Comparison of ENCODE assay signal across 8 mouse cellular contexts in genomic region chr11:109244635-109245360, GRCm38 (mm10). TPM values are rescaled to one million over a fixed set of nuclear protein-coding genes. Genes with fewer than 3 reads are reported as not detected.
A peak's percentile ranks its signal among the peaks of the same experiment; 100 is the strongest.
DNase-seq lines count a peak whose midpoint lies in the region; ATAC-seq lines count a peak whose summit lies in the region.

No protein-coding gene starts in this region.

- no peak overlapping the region for H3K9ac ChIP-seq in forebrain, embryonic 14.5 days (ENCODE audit: low read length)
- H3K9ac ChIP-seq in intestine, embryonic 14.5 days (ENCODE audit: low read length): no peak overlapping the region
- H3K9ac ChIP-seq in midbrain, embryonic 13.5 days (replicated peaks): no peak overlapping the region
- H3K9ac ChIP-seq in stomach, embryonic 16.5 days (ENCODE audit: low read length): no peak overlapping the region

- H3K27ac ChIP-seq in forebrain, embryonic 14.5 days (ENCODE audit: low read depth, low read length): no peak overlapping the region
- H3K27ac ChIP-seq in intestine, embryonic 14.5 days (ENCODE audit: low read depth): no peak overlapping the region
- H3K27ac ChIP-seq in midbrain, embryonic 13.5 days: no peak overlapping the region
- no peak overlapping the region for H3K27ac ChIP-seq in stomach, embryonic 16.5 days (ENCODE audit: low read length)

- DNase-seq in urinary bladder, postnatal 14 days (ENCODE audit: low spot score): peak; percentile 26
- no peak for DNase-seq in urinary bladder, postnatal 10 days (ENCODE audit: low spot score)
- DNase-seq in cerebellum, adult 11 months: peak; percentile 34
- DNase-seq in forebrain, embryonic 14.5 days (ENCODE audit: low spot score): peak; percentile 91
- DNase-seq in intestine, embryonic 14.5 days (ENCODE audit: low spot score): peak; percentile 75
- DNase-seq in left cerebral cortex, postnatal 4 days: peak; percentile 31

- no peaks in the 10 kb centered on the region for H3K4me1 ChIP-seq in forebrain, embryonic 14.5 days (ENCODE audit: control insufficient read depth, insufficient read depth, low read length)
- no peaks in the 10 kb centered on the region for H3K4me1 ChIP-seq in intestine, embryonic 14.5 days (replicated peaks; ENCODE audit: control insufficient read depth, insufficient read depth, low read length)
- no peaks in the 10 kb centered on the region for H3K4me1 ChIP-seq in midbrain, embryonic 13.5 days (replicated peaks)
- H3K4me1 ChIP-seq in stomach, embryonic 16.5 days (ENCODE audit: control insufficient read depth, insufficient read depth, low read length): 0 out of 2 replicates have a peak, but pooled peaks cover 3% of the 10 kb centered on the region

- H3K9me3 ChIP-seq in forebrain, embryonic 14.5 days (replicated peaks; ENCODE audit: control insufficient read depth, low read length): no peaks in the 10 kb centered on the region
- no peaks in the 10 kb centered on the region; the same call in 1 of the 2 replicates for H3K9me3 ChIP-seq in intestine, embryonic 14.5 days (ENCODE audit: control insufficient read depth, low read length)
- H3K9me3 ChIP-seq in midbrain, embryonic 13.5 days: no peaks in the 10 kb centered on the region
- H3K9me3 ChIP-seq in stomach, embryonic 16.5 days (replicated peaks; ENCODE audit: control insufficient read depth, low read length): no peaks in the 10 kb centered on the region

- no peaks in the 10 kb centered on the region for H3K36me3 ChIP-seq in forebrain, embryonic 14.5 days (ENCODE audit: control insufficient read depth, insufficient read depth, low read length)
- H3K36me3 ChIP-seq in intestine, embryonic 14.5 days (ENCODE audit: control insufficient read depth, insufficient read depth, low read length): no peaks in the 10 kb centered on the region
- H3K36me3 ChIP-seq in midbrain, embryonic 13.5 days: no peaks in the 10 kb centered on the region
- H3K36me3 ChIP-seq in stomach, embryonic 16.5 days (ENCODE audit: control insufficient read depth, insufficient read depth, low read length): no peaks in the 10 kb centered on the region

- intact Hi-C loops in left cerebral cortex, postnatal 4 days (cut with DNase I): loop anchor here (5.0 to 10.0 kb wide), 2 partner anchors 53 to 340 kb away; partner anchors contain the start of gene Rgs9

- no peak overlapping the region for H3K4me3 ChIP-seq in forebrain, embryonic 14.5 days (ENCODE audit: low read depth, low read length)
- no peak overlapping the region for H3K4me3 ChIP-seq in intestine, embryonic 14.5 days (ENCODE audit: low read depth, low read length)
- no peak overlapping the region for H3K4me3 ChIP-seq in midbrain, embryonic 13.5 days (replicated peaks)
- no peak overlapping the region for H3K4me3 ChIP-seq in stomach, embryonic 16.5 days (replicated peaks; ENCODE audit: low read length)

- peak overlapping the region; percentile 21 for H3K4me2 ChIP-seq in forebrain, embryonic 14.5 days (ENCODE audit: low read length)
- H3K4me2 ChIP-seq in intestine, embryonic 14.5 days (ENCODE audit: low read length): peak overlapping the region; percentile 37
- peak overlapping the region; percentile 28; the same call in 1 of the 2 replicates for H3K4me2 ChIP-seq in midbrain, embryonic 13.5 days (replicated peaks)
- peak overlapping the region; percentile 11; the same call in 1 of the 2 replicates for H3K4me2 ChIP-seq in stomach, embryonic 16.5 days (ENCODE audit: low read depth, low read length)

- peak; percentile 84 for ATAC-seq in forebrain, embryonic 14.5 days
- ATAC-seq in intestine, embryonic 14.5 days (replicated peaks; ENCODE audit: low FRiP score, low TSS enrichment, low read depth): peak; percentile 54
- ATAC-seq in midbrain, embryonic 13.5 days: peak; percentile 79
- peak; percentile 76 for ATAC-seq in stomach, embryonic 16.5 days (ENCODE audit: insufficient read depth, low FRiP score)

- 31% methylated on average over 23 of the region's 23 CpGs for WGBS in forebrain, embryonic 14.5 days
- WGBS in intestine, embryonic 14.5 days: 23% methylated on average over 23 of the region's 23 CpGs
- WGBS in midbrain, embryonic 13.5 days: 26% methylated on average over 23 of the region's 23 CpGs
- 22% methylated on average over 23 of the region's 23 CpGs for WGBS in stomach, embryonic 16.5 days

- 0 out of 2 replicates have a peak, but pooled peaks cover 5% of the 10 kb centered on the region for H3K27me3 ChIP-seq in forebrain, embryonic 14.5 days (replicated peaks; ENCODE audit: control insufficient read depth, insufficient read depth, low read length)
- no peaks in the 10 kb centered on the region for H3K27me3 ChIP-seq in intestine, embryonic 14.5 days (replicated peaks; ENCODE audit: control insufficient read depth, insufficient read depth, low read length)
- H3K27me3 ChIP-seq in midbrain, embryonic 13.5 days: no peaks in the 10 kb centered on the region
- H3K27me3 ChIP-seq in stomach, embryonic 16.5 days (ENCODE audit: control insufficient read depth, insufficient read depth, low read length): no peaks in the 10 kb centered on the region

RNA-seq across cellular contexts. Expression of gene Rgs9, which starts 53.1 kb away (rescaled TPM):
- 4.3 and 5.4 TPM in 2 replicates for polyA plus RNA-seq in forebrain, embryonic 14.5 days (2014; fragmentation: Nextera tagmentation; extraction: Ambion mirVana)
- 4.7 and 5.0 TPM in 2 replicates for polyA plus RNA-seq in intestine, embryonic 14.5 days (2014; fragmentation: Nextera tagmentation; extraction: Ambion mirVana)
- 10 to 100 TPM; 37.0 to 37.7 TPM for total RNA-seq in left cerebral cortex, postnatal 4 days (2021)
- polyA plus RNA-seq in midbrain, embryonic 13.5 days (2015; fragmentation: Nextera tagmentation; extraction: Ambion mirVana): 7.2 and 7.3 TPM in 2 replicates
- 2.1 and 2.3 TPM in 2 replicates for polyA plus RNA-seq in stomach, embryonic 16.5 days (2015; fragmentation: Nextera tagmentation; extraction: Ambion mirVana)
